Mouse (Mus musculus) ovary, adult 18-20 months (tissue): Measurements from ENCODE around the gene Eps8l2.

Source experiments
- DNase-seq: peaks from one replicate; pipeline ENCODE4 v3.0.0; 2022; ENCODE audit warnings: low spot score, mixed read lengths

The Eps8l2 gene

DNA sequence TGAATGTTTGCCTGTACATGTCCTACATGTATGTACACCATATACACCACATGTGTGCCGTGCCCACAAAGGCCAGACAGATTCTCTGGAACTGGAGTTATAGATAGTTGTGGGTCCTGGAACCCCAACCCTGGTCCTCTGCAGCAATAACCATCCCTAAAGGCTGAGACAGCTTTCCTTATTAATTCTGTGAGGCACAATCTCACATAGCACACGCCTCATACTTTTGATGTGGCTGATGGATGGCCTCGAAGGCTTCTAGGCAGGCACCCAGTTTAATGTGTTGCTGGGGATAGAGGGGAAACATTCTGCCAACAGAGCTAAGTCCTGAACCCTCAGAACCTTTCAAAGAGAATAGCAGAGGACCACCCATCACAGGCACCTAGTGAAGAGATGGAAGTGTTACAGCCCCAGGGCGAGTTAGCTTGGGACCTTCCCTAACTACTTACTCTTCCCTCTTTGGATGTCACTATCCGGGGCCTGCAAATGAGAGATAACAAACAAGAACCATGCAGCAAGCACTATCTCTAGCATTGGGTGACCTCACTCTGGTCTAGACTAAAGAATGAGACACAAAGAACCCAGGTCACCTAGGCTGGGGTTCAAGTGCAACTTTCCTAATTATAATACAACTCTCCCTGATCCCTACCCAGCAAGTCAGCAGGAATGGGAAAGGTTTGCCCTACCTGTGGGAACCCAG, 25.8 kb downstream of the Eps8l2 start:
- no peak for DNase-seq

DNA sequence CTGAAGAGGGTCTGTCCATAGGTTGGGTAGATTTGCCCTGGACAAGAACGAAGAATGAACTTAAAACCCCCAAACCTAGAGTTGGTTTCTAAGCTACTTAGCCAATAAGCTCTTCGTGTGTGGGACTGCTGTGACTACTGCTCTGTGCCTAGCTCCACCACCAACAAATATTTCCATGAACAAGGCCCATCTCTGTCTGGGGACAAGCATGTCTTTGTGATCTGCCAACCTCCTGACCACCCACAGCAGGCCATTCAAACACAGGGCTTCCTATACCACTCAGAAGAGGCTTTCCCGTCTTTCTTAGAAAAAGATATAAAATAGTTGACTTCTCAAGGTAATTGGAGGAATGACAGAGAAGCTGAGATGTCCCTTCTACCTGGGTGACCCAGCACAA, 26.4 kb downstream of the Eps8l2 start:
- DNase-seq, result no peak

DNA sequence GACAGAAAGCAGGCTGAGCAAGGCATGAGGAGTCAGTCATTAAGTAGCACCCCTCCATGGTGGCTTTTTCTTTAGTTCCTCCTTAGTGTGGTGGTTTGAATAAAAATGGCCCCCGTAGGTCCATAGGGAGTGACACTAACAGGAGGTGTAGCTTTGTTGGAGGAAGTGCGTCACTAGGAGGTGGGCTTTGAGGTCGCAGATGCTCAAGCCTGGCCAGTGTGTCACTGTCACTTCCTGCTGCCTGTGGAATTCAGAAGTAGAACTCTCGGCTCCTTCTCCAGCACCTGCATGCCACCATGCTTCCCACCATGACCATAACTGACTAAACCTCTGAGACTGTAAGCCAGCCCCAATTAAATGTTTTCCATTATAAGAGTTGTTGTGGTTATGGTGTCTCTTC, 28.7 kb downstream of the Eps8l2 start:
- no peak for DNase-seq

DNA sequence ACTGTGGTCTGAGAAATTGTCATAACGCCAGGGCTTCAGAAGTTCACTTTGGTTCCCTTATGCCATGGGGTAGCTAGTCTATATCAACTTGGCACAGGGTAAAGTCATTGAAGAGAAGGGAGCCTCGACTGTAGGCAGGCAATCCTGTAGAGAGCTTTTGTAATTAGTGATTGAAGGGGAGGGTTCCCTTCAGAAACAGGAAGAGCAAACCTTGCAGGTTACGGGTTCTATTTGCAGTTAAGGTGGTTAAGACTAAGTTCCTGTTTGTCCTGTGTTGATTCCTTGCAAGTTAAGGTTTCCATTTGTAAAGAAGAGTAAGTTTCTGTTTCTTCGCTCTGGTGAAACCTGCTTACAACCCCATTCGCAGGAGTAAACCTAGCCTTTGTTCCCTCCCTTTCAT, 31.2 kb downstream of the Eps8l2 start:
- DNase-seq, result no peak

DNA sequence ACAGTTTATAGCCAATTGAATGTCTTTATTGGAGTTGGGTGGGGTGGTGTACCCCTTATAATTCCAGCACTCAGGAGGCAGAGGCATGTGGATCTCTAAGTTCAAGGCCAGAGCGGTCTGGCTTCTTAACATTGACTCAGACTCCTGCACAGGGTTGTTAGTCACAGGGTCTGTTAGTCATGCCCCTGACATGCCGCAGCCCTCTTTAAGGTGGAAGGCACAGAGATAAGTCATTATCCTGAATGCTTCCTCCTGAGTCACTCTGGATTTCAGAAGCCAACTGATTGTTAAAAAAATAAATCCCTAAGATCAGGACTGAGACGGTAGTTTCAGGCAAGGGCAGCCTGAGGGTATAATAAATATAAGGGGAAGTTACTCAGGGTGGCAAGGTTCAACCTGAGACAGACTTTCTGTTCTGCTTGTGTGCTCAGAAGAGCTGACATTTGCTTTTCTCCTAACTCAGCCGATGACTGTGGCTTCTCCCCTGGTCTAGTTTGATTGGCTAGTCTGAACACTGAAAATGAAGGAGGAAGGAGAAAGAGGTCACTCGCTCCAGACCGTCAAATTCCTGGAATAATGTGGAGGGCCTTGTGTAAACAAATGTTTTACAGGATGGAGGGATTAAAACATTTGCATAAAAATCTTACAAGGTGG, 33.4 kb downstream of the Eps8l2 start:
- DNase-seq, result no peak

DNA sequence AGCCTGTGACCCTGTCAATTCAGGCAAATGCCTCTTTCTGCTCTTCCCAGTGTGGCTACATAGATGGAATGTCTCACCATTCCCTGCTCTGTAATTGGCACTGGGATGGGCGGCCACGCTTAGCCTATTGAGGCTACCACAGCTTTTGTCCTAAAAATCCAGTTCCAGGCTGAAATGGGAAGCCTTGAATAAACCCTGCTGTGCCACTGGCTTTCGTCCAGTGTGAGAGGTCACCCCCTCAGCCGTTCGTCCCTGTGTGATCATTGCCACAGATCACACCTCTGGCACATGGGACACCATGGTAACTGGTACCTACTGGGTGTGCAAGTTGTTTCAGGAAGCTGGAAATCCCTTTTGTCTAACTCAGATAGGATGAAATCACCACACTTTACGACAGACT, 34.9 kb downstream of the Eps8l2 start:
- DNase-seq, result no peak

DNA sequence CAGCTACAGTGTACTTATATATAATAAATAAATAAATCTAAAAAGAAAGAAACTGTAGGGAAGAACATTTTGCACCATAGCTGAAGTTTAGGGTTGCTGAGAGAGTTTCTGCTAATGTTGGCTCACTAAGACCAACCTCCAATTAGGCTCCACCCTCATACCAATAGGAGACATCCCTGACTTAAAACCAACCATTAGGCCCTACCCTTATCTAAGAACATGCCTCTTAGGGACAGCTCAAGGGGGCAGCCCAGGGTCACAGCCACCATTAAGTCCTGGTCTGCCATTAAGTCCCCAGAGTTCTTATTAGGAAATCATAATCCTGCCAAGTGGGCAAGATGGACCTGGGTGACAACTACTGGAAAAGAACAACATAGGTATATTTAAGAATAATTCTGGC, 35.7 kb downstream of the Eps8l2 start:
- DNase-seq, result no peak

DNA sequence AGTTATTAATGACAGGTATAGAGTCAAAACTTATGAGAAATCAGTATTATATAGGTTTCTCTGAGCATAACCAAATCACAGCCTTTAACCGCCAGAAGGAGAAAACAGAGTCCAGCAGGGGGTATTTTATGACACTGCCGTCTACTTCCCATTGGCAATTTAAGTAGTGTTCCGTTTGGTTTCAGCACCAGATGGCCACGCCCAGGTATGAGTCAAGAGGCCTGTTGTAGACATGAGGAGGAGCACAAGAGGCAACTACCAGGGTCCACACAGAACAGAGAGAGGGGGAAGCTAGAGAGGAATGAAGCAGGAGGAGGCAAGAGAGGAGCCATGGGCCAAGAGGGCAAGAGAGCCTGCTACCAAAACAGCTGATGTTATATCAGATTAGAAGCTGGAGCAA, 40.9 kb downstream of the Eps8l2 start:
- DNase-seq, result no peak

DNA sequence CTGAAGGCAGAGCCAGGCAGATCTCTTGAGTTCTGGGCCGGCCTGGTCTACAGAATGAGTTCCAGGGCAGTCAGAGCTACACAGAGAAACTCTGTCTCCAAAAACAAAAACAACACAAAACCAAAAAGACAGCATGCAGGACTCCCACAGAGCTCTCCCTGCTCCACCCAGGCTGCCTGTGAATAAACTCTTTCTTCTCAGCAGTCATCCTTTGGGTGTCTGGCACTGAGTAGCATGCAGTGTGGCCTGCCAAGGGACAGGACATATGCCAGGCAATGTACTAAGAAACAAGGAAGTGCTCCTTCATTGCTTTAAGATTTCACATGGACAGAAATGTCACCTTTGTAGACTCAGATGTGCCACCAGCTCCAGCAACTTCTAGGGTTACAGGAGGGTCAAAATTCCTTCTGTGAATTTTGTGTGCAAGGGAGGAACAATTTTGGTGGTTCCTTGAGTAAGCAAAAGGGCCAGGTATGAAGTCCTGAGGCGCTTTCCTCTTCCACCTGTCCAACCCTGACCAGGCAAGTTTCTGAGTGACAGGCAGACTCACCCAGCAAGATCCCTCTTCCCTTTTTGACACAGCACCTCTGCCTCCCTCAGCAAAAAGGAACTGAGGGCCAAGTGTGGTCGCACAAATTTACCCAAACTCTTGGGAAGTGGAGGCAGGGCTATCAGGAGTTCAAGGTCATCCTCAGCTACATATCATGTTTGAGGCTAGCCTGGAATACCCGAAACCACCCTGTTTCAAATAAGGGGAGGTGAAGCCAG, 42.6 kb downstream of the Eps8l2 start:
- DNase-seq, result no peak

DNA sequence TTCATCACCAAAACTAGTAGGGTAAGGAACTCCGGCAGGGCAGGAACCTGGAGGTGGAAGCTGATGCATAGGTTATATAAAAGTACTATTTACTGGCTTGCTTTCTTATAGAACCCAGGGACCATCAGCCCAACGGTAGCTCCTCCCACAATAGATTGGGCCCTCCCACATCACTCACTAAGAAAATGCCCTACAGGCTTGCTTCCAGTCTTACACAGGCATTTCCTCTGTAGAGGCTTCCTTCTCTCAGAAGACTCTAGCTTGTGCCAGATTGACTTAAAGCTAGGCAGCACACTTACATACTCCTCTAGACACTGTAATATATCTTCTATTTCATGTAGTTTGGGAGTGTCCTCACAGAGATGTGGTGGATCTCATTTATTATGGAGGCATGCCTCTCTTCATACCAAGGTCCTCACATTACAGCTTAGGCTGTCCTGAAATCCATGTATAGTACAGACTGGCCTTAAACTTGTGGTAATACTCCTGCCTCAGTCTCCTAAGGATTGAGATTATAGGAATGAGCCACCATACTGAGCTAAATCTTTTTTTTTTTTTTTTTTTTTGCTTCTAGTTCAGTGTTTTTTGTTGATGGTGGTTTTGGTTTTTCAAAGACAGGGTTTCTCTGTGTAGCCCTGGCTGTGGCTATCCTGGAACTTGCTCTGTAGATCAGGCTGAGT, 49.3 kb downstream of the Eps8l2 start:
- DNase-seq, result no peak

DNA sequence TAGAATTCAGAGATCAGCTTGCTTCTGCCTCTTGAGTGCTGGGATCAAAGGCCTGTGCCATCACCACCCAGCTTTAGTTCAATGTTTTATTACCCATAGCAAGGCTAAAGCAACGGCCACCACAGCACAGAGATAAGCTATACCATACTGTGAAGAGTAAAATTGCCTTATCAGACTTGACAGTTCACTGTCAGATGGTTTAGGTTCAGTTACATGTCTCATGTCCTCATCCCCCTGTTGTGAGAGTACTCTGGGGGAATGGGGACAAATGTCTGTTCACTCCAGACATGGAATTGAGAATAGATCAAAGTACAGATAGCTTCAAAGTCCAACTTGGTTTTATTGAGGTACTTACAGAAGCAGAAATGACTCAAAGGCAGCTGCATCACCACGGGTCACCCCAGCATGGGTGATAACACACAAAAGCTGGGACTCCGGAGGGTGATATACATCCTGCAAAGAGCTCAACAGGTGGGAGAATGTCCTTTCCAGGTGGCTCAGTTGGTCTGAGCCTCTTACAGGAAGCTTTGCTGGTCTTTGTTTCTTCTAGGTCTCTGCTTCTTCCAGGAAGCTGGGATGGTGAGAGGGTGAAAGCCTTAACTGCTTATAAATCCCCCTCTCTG, 49.9 kb downstream of the Eps8l2 start:
- no peak for DNase-seq

DNA sequence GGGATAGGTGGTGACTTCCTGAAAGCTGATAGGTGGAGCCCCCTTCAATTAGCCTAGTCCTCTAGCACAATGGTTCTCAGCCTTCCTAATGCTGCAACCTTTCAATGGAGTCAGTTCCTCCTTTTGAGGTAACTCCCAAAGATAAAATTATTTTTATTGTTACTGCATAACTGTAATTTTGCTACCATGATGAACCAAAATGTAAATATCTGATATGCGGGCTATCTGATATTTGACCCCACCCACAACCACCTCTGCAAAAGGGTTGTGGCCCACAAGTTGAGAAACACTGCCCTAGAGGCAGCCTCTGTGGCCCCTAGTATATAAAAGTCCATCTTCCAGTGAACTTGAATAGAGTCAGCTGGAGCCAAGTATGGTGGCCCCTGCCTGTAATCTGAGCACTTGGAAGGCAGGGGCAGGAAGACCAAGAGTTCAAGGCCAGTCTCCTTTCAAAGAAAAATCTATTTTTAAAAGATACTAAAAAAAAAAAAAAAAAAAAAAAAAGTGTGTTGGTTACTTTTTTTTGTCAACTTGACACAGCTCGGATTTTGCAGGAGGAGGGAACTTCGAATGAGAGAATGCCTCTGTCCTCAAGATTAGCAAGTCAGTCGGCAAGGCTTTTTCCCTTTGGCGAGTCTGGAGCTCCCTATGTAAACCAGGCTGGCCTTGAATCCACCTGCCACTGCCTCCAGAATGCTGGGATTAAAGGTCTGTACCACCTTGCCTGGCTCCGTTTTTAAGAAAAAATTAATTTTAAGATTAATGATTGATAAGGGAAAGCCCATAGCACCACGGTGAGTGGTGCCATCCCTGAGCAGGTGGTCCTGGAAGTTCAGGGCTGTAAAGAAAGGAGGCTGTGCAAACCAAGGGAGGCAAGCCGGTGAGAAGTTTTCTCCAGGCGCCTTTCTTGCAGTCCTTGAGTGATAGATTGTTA, 51.9 kb downstream of the Eps8l2 start:
- no peak for DNase-seq

DNA sequence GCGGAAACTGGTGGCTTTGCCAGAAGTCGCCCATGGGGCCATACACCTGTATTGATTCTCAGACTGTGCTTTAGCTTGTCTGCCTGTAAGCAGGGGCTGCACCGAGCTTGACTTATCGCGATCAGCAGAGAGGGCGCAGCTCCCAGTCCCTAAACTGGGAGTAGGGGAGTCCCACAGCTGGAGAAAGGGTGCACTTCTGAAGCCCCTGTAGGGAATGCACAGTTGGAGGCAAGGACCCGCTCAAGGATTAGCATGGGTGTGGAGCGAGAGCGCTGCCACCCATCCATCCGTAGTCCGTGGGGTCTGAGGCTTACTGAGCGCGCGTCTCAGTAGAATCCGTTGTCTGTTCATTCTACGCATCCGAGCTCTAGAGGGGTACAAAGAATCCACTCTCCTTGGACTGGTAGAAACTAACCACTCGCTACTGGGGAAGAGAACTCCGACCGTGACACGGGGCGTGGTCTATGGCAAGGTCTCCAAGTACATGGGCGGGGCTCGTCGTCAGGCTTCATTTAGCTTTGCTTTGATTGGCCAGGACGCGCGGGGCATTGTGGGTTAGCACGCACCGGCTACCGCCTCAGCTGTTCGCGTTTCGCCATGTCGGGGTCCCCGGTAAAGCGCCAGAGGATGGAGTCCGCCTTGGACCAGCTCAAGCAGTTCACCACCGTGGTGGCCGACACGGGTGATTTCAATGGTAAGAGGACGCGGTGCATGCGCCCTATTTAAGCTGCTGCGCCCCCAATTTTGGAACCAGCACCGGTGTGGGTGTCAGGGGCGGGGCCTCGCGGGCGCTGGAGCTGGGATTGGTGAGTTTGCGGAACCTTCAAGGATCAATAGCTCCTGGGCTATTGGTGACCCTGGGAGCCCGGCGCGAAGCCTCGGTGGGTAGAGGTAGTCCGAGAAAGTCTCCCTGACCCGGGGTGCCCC, 53.2 kb downstream of the Eps8l2 start, which contains the start of gene Taldo1:
Taldo1 (plus strand) TSS at position 575 of the 927 bp plus-strand sequence.
- DNase-seq, result peak; percentile 91

DNA sequence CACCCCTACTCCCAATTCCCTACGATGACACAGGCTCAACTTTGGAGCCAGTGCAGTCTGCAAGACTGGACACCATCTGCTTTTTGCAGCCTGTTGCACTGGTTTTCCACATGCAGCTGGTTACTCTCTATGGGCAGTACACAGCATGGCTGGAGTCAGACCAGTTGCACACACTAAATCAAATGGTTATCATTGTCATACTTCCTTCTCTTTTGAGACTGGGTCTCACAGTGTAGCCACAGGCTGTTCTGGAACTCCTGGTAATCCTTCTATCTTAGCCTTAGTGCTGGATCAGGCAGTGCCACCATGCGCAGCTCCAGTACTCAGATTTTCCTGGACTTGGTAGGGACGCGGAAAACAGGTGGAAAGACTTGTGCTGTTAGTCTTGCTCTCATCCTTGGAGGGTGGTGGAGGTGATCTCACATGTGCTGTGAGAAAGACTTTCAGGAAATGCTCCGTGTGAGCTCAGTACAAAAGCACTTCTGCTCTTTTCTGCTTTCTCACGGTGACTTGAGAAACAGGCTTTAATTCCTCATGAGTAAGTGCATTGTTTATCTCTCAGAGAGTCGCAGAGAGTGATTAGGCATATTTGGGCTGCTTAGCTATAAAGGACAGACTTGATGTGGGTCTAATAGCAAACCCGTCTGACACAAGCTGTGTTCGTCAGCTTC, 54.0 kb downstream of the Eps8l2 start:
- DNase-seq, result no peak

DNA sequence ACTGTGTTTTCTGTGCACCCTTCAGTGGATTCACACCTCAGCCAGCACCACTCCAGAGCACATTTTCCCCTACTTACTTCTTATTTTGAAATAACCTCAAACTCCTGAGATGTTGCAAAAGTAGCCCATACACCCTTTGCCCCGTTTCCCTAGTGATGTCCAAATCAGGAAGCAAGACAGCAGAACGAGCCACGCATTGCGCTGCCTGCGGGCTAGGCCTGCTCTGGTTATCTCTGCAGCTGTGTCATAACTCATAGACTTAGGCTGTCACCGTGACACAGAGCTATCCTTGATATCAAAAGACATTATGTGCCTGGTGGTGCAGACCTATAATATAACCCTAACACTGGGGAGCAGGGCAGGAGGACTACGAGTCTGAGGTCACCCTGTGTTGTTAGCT, 55.5 kb downstream of the Eps8l2 start:
- no peak for DNase-seq

DNA sequence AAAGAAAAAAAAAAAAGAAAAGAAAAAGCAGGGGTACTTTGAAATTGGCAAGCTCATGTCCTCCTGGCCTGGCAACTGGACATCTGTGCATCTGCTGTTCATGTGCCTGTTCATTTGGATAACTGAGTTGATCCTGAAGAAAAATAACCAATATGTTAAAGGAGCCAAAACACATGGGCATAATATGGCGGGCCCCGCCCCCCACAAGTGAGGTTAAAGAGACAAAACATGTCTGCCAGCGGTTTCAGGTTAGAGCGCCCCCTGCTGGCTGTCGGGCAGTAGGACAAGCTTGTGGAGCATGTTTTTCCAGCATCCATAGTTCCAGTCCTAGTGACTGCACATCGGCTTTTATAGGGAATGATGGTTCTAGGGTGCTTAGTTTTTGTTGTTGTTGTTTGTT, 56.1 kb downstream of the Eps8l2 start:
- DNase-seq, result no peak

DNA sequence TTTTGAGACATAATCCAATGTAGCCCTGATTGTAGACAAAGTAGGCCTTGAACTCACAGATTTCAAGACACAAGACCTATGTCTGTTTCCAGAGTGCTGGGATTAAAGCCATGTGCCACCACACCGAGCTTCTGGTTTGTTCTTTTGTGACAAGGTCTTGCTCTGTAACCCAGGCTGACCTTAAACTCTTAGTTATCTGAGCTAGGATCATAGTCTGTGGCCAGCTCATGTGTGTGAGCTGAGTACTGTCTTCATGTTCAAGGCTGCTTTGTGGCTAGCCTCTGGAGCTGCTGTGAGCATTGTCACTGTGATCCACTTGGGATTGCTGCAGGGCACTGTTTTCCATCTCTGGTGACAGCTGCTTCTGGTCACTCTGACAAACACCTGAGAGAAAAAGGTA, 56.7 kb downstream of the Eps8l2 start:
- no peak for DNase-seq

DNA sequence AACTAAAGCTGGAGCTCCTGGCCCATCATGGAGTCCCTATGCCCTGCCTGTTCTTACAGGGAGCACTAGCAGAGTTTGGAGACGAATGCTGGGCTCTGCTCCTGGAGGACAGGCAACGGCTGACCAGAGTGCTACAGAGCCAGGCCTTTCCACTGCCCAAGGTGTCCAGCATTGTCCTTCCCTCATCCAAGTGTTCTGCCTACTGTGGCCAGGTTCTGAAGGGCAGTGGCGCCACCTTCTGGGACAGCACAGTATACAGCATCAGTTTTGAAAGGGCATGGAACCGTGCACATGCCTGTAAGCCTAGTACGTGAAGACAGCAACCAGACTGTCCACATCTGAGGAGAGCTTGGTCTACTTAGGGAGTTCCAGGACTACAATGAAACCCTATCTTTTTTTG, 64.6 kb downstream of the Eps8l2 start:
- peak; percentile 40 for DNase-seq

DNA sequence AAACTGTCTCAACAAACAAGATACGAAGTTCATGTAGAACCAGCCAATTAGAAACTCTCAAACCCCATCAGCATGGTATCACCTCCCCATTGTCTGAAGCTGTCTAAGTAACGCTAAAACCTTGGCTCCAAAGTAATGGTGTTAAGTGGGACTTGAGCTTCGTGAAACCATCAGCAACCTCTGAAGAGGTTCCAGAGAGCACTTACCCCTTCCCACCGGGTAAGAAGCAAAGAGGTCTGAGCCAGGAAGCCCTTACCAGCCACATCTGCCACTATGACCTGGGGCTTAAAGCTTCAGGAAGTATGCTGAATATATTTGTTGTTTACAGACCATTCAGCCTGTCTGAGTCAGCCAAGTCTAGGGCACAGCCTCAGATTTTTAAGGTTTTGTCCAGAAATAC, 66.8 kb downstream of the Eps8l2 start:
- no peak for DNase-seq
